Mouse (Mus musculus) adrenal gland, postnatal 36 days (tissue): ENCODE data around the gene Oprm1. TPM values are rescaled to one million over a fixed set of nuclear protein-coding genes. Genes with fewer than 3 reads are reported as not detected.

ENCODE experiments used
- DNase-seq, 2 experiments: peaks; one replicate each; pipeline ENCODE4 v3.0.0; 2021; ENCODE audit warnings: mixed read lengths in 1 of 2
- total RNA-seq, 2 experiments: library from RNA; stranded (reverse); gene quantifications; 2 replicates each; pipeline ENCODE4 v1.2.3; 2021

The Oprm1 gene
- total RNA-seq, 2 experiments from 2014 or later: not detected

GRCm38 (mm10) chr10:7047288-7047918 is 289.1 kb downstream of the Oprm1 start:
- DNase-seq: no peak

GRCm38 (mm10) chr10:7047919-7048291 is 289.6 kb downstream of the Oprm1 start:
- no peak for DNase-seq

GRCm38 (mm10) chr10:7049901-7050300 is 291.6 kb downstream of the Oprm1 start:
- no peak for DNase-seq

GRCm38 (mm10) chr10:7052315-7053017 is 294.2 kb downstream of the Oprm1 start, which contains the start of gene Ipcef1:
Ipcef1 (minus strand) TSS chr10:7052478.
- DNase-seq: no peak

- no peak for DNase-seq
Observed at GRCm38 (mm10) chr10:7054560-7055205, 296.4 kb downstream of the Oprm1 start.

GRCm38 (mm10) chr10:7057546-7057945 is 299.2 kb downstream of the Oprm1 start:
- peak in 1 of 2 experiments; percentile 37 for DNase-seq

- no peak for DNase-seq
Observed at GRCm38 (mm10) chr10:7060326-7060725, 302.0 kb downstream of the Oprm1 start.

- DNase-seq: no peak
Observed at GRCm38 (mm10) chr10:7062993-7063392, 304.7 kb downstream of the Oprm1 start.

- no peak for DNase-seq
Observed at GRCm38 (mm10) chr10:7063752-7064457, 305.6 kb downstream of the Oprm1 start.

GRCm38 (mm10) chr10:7068608-7069007 is 310.3 kb downstream of the Oprm1 start:
- no peak for DNase-seq

- DNase-seq: no peak
Observed at GRCm38 (mm10) chr10:7069090-7069489, 310.8 kb downstream of the Oprm1 start.

- DNase-seq: no peak
Observed at GRCm38 (mm10) chr10:7070100-7070835, 312.0 kb downstream of the Oprm1 start.

- no peak for DNase-seq
Observed at GRCm38 (mm10) chr10:7070924-7071323, 312.6 kb downstream of the Oprm1 start.

GRCm38 (mm10) chr10:7074231-7074630 is 315.9 kb downstream of the Oprm1 start:
- DNase-seq: no peak

- no peak for DNase-seq
Observed at GRCm38 (mm10) chr10:7075661-7076060, 317.4 kb downstream of the Oprm1 start.

- DNase-seq: peak; percentile 82 to 85
Observed at GRCm38 (mm10) chr10:7076201-7076600, 317.9 kb downstream of the Oprm1 start.

- DNase-seq: no peak
Observed at GRCm38 (mm10) chr10:7076662-7077211, 318.4 kb downstream of the Oprm1 start.

- DNase-seq: no peak
Observed at GRCm38 (mm10) chr10:7077389-7077808, 319.1 kb downstream of the Oprm1 start.

- no peak for DNase-seq
Observed at GRCm38 (mm10) chr10:7077971-7078370, 319.7 kb downstream of the Oprm1 start.
